Mouse (Mus musculus): ENCODE data around the gene Calm4.
"Not testable (repeated sequence)": the region's sequence is repeated elsewhere in the genome, so short reads cannot be mapped to it uniquely, and the experiment has no call there.

The Calm4 gene

GRCm38 (mm10) chr13:3837312-3837807 is at the start of gene Calm4:
Calm4 (plus strand) TSS chr13:3837757.
- not testable (repeated sequence) for DNase-seq

GRCm38 (mm10) chr13:3788588-3788987 is 49.0 kb upstream of the Calm4 start:
- no peak for DNase-seq

GRCm38 (mm10) chr13:3789531-3789930 is 48.0 kb upstream of the Calm4 start:
- DNase-seq: no peak

DNA sequence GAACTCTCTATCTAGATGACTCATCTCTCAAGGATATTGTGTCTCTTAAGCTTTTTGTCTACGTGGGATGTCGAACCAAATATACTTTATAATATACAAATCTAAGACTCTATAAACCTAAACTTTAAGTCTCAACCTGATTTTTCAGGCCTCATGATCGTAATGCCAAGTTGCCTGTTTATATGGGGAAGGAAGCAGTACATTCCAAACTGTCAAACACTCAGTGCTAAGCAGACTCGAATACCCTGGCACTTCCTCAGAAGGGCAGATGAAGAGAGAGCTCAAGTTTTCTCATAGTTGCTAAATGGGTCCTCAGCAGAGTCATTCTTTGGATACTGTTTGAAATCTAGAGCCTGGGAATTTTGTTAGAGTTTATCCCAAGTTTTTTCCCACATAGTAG is 40.9 kb upstream of the Calm4 start:
- DNase-seq: no peak

DNA sequence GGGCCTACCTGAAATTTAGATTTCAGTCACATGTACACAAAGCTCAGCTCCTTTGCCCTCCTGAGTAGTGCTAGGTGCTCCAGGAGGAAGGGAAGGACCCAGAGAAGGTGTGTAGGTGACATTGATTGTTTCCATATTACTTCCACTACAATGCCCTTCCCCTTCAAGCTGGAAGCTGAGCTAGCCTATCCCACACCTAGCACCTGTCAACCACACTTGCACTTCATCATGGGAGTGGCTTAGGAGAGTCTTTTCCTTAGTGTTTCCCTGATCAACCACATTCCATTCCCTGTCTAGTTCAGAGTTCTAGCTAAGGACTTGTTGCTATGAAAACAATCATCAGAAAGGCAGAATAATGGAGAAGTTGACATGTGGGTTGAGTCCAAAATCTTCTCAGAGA is 38.8 kb upstream of the Calm4 start:
- no peak for DNase-seq

GRCm38 (mm10) chr13:3799386-3799785 is 38.2 kb upstream of the Calm4 start:
- no peak for DNase-seq

GRCm38 (mm10) chr13:3804186-3804585 is 33.4 kb upstream of the Calm4 start, which contains the start of gene Calml3:
Calml3 (minus strand) TSS chr13:3804316.
- DNase-seq: no peak

GRCm38 (mm10) chr13:3805132-3805531 is 32.4 kb upstream of the Calm4 start:
- DNase-seq: no peak

GRCm38 (mm10) chr13:3805638-3806037 is 31.9 kb upstream of the Calm4 start:
- DNase-seq: no peak

GRCm38 (mm10) chr13:3807131-3807827 is 30.3 kb upstream of the Calm4 start:
- no peak for DNase-seq

GRCm38 (mm10) chr13:3818012-3818739 is 19.4 kb upstream of the Calm4 start:
- no peak for DNase-seq

DNA sequence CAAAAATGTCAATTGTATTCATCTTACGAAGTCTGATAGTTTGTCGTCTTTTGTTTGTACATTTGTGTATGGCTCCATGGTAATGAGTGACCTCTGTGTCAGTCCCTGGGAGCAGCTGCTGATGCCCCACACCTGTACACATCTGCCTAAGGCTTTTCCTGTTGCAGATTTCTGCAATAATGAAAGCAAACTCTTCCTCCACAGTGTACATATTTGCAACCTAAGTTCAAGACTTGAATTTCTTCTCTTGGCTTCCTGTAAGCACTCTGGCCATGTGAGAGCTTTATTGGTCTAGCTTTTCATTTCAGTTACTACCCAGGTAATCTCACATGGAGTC is 18.8 kb upstream of the Calm4 start:
- DNase-seq: no peak

DNA sequence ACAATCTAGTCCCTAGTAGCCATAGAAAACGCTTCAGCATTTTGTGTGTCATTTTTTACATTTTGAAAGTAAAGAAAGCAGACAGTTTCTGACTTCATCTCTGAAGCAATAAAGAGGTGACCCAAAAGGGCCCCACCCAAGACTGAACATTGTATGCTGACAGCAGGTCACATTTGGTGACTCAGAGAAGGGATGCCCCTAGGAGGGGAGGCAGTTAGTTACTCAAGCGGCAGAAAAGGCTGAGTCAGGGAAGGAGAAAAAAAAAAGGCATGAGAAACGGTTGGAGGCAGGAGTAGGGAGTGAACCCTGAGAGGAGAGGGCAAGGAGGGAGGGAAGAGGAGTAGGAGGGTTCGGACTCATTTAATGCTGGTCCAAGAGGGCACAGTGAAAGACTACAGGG is 15.5 kb upstream of the Calm4 start:
- DNase-seq: no peak

- no peak for DNase-seq
Observed at GRCm38 (mm10) chr13:3825726-3826125, 11.8 kb upstream of the Calm4 start.

DNA sequence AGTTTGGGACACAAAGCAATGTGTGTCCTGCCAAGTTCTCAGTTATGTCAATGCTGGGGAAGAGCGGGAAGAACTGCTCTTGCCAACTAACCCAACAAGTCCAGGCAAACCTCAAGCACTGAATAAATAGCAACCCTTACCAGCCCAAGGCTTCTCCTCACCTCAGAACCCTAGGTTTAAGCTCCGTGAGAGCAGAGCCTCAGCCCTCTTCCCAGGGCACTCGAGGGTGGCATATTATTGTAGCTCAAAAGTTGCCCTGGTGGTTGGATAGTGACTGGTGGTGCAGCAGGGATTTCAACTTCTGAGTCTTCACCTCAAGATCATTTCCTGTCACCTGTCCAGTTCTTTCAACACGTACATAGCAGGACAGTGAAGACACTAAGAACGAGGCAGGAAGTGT is 6.0 kb upstream of the Calm4 start:
- no peak for DNase-seq

GRCm38 (mm10) chr13:3831994-3832393 is 5.6 kb upstream of the Calm4 start:
- DNase-seq: no peak

- DNase-seq: no peak
Observed at GRCm38 (mm10) chr13:3832450-3832849, 5.1 kb upstream of the Calm4 start.

DNA sequence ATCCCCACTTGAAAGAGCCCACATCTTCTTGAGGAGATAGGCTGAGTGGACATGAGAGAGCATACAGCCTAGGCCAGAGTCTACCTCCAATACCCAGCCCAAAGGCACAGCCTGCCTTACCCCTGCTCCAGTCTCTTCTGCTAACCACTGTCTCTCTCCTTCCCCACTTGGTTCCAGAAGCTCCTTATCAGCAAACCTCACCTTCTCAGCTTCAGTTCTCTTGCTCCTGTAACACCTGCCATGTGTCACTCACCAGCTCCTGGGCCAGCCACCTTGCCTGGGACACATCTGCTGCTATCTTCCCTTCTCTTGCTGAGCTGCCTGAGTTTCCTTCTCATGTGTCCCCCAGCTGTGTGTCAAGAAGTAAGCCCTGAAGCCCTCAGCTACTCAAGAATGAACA is 3.9 kb upstream of the Calm4 start:
- DNase-seq: not testable (repeated sequence)

DNA sequence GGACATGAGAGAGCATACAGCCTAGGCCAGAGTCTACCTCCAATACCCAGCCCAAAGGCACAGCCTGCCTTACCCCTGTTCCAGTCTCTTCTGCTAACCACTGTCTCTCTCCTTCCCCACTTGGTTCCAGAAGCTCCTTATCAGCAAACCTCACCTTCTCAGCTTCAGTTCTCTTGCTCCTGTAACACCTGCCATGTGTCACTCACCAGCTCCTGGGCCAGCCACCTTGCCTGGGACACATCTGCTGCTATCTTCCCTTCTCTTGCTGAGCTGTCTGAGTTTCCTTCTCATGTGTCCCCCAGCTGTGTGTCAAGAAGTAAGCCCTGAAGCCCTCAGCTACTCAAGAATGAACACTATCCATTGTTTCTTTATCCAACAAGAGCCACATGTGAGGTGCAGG is 3.1 kb downstream of the Calm4 start:
- DNase-seq: not testable (repeated sequence)

DNA sequence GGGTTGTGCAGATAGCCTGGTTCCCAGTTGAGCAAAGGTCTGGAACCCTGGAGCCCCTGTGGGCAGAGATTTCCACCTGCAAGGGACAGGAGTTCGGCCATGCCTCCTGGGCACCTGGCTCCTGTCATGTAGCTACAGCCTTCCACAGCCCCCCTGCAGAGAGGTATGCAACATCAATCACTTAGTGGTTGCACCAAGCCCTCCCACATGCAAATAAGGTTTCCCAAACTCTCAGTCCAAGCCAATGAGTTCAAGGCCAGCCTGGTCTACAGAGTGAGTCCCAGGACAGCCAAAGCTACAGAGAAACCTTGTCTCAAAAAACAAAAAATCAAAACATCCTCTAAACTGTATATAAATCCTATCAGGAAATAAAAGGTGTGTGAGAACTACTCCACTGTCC is 12.8 kb downstream of the Calm4 start:
- DNase-seq: no peak

DNA sequence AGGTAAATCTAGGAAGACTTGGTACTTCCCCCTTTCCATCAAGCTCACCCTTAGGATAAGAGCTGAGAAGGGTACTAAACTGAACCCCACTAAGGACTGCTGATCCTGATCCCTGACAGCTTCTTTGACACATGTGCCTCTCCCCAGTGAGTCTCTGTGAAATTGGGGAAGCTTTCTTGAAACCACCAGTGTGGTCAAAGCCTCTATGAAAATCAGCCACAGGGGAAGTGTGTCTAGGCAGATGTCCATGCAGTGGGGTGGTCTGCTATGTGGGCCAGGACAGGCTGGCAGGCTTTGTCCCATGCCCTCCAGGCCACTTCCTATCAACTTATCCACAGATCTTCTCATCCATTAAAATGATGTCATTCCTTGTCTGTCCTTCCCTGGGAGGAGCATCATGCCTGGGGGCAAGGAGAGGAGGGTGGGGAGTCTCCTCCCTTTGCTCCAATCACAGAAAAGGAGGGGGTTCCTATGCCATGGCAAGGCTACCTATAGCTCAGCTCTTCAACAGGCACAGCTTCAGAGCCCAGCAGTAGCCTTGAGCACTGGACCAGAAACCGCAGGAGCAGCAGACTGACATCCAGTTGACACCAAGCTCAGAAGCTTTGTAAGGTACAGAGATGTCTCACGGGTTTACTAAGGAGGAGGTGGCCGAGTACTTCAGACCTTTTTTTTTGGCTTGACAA is 16.2 kb downstream of the Calm4 start, which contains the start of gene Calm5:
Gene Calm5, plus strand, starts transcription at position 526 of the 686 bp plus-strand sequence.
- not testable (repeated sequence) for DNase-seq

DNA sequence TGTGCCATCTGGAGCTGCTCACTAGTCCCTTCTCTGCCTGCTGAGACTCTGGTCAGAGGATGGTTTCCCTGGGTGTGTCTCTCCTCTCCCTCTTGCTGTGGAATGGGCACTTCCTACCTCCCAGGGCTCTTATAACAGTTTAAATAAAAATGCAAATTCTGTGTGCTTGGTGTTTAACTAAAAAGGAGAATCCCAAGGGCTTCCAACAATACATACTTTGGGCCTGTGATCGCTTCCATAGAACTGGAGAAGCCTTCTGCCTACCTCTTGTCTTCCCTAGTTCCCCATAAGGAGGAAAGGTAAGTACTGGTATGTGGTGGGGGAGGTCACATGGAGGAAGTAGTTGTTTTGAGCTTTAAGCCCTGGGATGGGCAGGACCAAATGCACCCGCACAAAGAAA is 17.3 kb downstream of the Calm4 start:
- DNase-seq: no peak

GRCm38 (mm10) chr13:3856252-3856651 is 18.7 kb downstream of the Calm4 start:
- DNase-seq: no peak

- DNase-seq: no peak
Observed at GRCm38 (mm10) chr13:3861251-3861650, 23.7 kb downstream of the Calm4 start.

Data from cerebellum, postnatal 25 days (tissue).